Mouse (Mus musculus) thymus, postnatal 0 days (tissue): ENCODE results near the gene Ndufa3. TPM values are rescaled to one million over a fixed set of nuclear protein-coding genes. Genes with fewer than 3 reads are reported as not detected.
"Not testable (repeated sequence)": the region's sequence is repeated elsewhere in the genome, so short reads cannot be mapped to it uniquely, and the experiment has no call there.

Experiments used
- DNase-seq: peaks from one replicate; pipeline ENCODE4 v3.0.0-alpha.2; 2015; ENCODE audit warnings: low spot score
- polyA plus RNA-seq: library from polyadenylated mRNA; unstranded; fragments of >200 nt; fragmentation: Nextera tagmentation; extraction: Ambion mirVana; gene quantifications from 2 replicates; pipeline ENCODE4 v1.2.1, GENCODE M21; 2015

The Ndufa3 gene
- polyA plus RNA-seq: 523 and 568 TPM in 2 replicates

- DNase-seq: peak; percentile 94
These were observed at the start of gene Ndufa3 for GRCm38 (mm10) chr7:3617242-3617995. Gene Ndufa3 (plus strand): TSS chr7:3617373.

DNA sequence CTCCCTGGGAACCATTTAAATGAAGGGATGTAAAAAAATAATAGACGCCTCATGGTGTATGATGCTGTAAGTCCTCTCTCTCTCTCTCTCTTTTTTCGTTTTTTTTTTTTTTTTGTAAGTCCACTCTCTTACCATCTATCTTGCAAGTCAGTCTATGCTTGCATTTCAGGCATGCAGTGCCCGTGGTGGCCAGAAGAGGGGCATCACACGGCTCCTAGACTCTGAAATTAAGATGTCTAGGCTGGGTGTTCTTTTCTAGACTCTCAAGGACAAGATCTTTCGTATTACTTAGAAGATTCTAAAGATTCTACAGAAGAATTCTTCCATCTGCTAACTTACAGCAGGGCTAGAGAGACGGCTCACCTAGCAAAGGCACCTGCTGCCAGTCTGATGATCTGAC, 47.4 kb upstream of the Ndufa3 start:
- DNase-seq: no peak

GRCm38 (mm10) chr7:3570580-3570979, 46.6 kb upstream of the Ndufa3 start:
- DNase-seq: not testable (repeated sequence)

GRCm38 (mm10) chr7:3571847-3572246, 45.3 kb upstream of the Ndufa3 start:
- no peak for DNase-seq

GRCm38 (mm10) chr7:3574216-3574615, 43.0 kb upstream of the Ndufa3 start:
- no peak for DNase-seq

- DNase-seq: no peak
These were observed 40.6 kb upstream of the Ndufa3 start for GRCm38 (mm10) chr7:3576354-3577124.

DNA sequence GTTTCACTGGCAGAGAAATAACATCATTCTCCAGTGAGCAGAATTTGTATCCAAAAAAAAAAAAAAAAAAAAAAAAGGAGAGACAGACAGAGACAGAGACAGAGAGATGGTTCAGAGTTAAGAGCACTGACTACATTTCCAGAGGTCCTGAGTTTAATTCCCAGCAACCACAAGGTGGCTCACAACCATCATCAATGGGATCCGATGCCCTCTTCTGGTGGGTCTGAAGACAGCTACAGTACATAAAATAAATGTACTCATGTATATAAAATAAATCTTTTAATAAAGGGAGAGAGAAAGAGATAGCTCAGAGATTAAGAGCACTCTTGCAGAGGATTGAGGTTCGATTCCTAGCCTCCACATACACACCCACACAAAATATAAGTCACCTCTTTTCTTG, 39.0 kb upstream of the Ndufa3 start:
- DNase-seq: no peak

- DNase-seq: no peak
These were observed 38.1 kb upstream of the Ndufa3 start for GRCm38 (mm10) chr7:3578952-3579546.

GRCm38 (mm10) chr7:3580029-3580428, 37.1 kb upstream of the Ndufa3 start:
- peak; percentile 17 for DNase-seq

DNA sequence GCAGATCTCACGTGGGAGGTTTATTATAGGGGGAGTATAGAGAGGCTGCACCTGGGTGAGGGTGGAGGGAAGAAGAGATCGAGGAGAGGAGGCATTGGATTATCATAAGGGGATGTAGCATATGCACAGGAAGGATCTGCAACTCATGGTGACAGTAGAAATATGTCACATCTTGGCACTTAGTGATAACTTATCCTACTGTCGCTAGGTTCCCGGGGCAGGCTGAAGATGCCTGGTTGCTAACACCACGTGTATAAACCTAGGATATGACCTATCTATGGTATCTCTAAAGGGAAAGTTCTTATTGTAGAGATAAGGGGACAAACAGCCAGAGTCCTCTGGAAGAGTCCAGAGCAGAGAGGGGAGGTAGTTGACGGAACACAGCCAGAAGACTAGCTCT, 31.4 kb upstream of the Ndufa3 start:
- DNase-seq: no peak

DNA sequence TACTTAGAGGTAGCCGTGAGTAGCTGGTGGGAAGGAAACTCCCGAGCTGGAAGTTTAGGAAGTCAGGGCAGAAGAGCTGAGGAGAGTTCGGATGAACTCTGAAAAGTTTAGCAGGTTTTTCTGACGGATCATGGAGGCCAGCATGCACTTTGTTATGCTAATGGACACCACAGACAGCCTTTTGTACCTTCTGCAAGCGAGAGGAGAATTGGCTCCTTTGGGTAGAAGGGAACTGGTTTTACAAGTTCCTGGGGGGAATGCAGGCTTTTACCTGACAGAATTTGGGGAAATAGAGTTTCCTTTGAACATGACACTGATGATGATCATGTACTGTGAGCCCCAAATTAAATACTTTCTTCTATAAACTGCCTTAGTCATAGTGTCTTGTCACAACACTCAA, 30.9 kb upstream of the Ndufa3 start:
- no peak for DNase-seq

GRCm38 (mm10) chr7:3587292-3587691, 29.9 kb upstream of the Ndufa3 start:
- no peak for DNase-seq

DNA sequence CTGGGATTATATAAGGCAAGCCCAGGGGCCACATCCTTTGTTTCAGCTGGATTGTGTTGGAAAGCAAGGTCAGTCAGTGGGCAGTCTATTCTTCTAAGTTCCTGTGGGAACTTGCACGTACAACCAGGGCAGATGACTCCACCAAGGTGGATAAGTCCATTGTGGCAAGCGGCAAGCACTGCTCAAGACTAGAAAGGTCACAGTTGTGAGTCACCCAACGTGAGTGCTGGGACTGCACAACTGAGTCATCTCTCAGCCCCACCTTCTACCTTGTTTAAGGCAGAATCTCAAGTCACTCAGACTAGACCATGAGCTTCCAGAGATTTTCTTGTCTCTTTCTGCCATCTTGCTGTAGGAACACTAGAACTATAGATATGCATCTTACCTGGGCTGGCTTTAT, 26.6 kb upstream of the Ndufa3 start:
- DNase-seq: no peak

GRCm38 (mm10) chr7:3591534-3591933, 25.6 kb upstream of the Ndufa3 start:
- DNase-seq: no peak

- no peak for DNase-seq
These were observed 23.3 kb upstream of the Ndufa3 start for GRCm38 (mm10) chr7:3593855-3594254.

- DNase-seq: no peak
These were observed 22.5 kb upstream of the Ndufa3 start for GRCm38 (mm10) chr7:3594686-3595085.

DNA sequence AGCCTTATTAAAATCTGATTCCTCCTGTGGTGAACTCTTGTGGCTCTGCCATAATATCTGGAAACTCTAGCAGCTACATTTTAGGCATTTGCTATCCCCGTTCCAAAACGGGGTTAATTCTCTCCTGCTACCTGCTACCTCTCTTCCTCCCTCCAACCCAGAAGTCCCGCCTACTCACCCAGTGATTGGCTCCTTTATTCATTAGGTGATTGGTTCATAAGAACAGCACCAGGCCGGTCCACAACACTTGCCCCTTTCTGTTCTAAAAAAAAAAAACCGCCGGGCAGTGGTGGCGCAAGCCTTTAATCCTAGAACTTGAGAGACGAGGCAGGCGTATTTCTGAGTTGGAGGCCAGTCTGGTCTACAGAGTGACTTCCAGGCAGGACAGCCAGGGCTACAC, 22.0 kb upstream of the Ndufa3 start:
- DNase-seq: peak; percentile 39

GRCm38 (mm10) chr7:3597755-3598154, 19.4 kb upstream of the Ndufa3 start:
- not testable (repeated sequence) for DNase-seq

DNA sequence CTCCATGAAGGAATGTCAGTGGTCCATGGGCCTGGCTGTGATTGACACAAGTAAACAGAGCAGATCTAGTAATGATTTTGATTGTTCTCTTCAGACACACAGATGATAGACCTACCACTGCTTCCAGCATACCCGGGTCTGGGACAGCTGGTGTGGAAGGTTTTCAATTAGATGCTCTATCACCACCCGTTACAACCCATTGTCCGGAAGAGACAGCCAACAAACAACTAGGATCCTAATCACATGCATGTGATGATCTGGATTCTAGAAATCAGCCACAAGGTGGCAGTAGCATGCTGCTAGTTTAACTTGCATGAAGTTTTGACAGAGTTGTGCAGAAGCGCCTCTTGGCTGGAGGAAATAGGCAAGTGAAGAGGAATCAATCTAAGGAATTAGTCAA, 16.1 kb upstream of the Ndufa3 start:
- peak; percentile 77 for DNase-seq

GRCm38 (mm10) chr7:3606798-3607197, 10.4 kb upstream of the Ndufa3 start:
- DNase-seq: peak; percentile 31

GRCm38 (mm10) chr7:3607391-3607790, 9.8 kb upstream of the Ndufa3 start:
- DNase-seq: no peak

- DNase-seq: no peak
These were observed 8.5 kb upstream of the Ndufa3 start for GRCm38 (mm10) chr7:3608668-3609067.
